Mouse (Mus musculus): ENCODE measurements around the gene 4930402H24Rik. TPM values are rescaled to one million over a fixed set of nuclear protein-coding genes. Genes with fewer than 3 reads are reported as not detected.
"Not testable (repeated sequence)": the region's sequence is repeated elsewhere in the genome, so short reads cannot be mapped to it uniquely, and the experiment has no call there.

Gene 4930402H24Rik
- total and polyA plus RNA-seq, 3 experiments, result 6.1 to 6.2 TPM; not detected in 1

GRCm38 (mm10) chr2:130828668-130829067 is 77.5 kb downstream of the 4930402H24Rik start:
- Histone ChIP-seq H3K79me2 (ENCODE audit: control insufficient read depth, insufficient read depth, low read length, poor library complexity) (no peaks in the 10 kb centered on the region; the same call in 1 of the 2 replicates), H3K36me3 (ENCODE audit: control insufficient read depth in 1 of 2, insufficient read depth in 2 of 2, low read length in 2 of 2) (peaks cover 0 to 9% of the 10 kb centered on the region in 2 experiments; a peak in 2 of 4 replicates), H3K9ac (ENCODE audit: control insufficient read depth, low read depth, low read length, poor library complexity, severe bottlenecking) (no peak overlapping the region), H3K9me3 (replicated peaks; ENCODE audit: insufficient read depth, low read length) (no peaks in the 10 kb centered on the region), H3K27me3 (ENCODE audit: control insufficient read depth in 1 of 2, insufficient read depth in 2 of 2, low read length in 2 of 2) (no peaks in the 10 kb centered on the region), H3K27ac (ENCODE audit: control insufficient read depth, low read depth, low read length) (no peak overlapping the region), H3K4me1 (ENCODE audit: control insufficient read depth in 1 of 2, insufficient read depth in 2 of 2, low read length in 2 of 2) (peaks cover 0 to 8% of the 10 kb centered on the region in 2 experiments; a peak in 3 of 4 replicates), H3K4me3 (ENCODE audit: control insufficient read depth in 1 of 2, insufficient read depth in 1 of 2, low read depth in 2 of 2, low read length in 2 of 2) (no peak overlapping the region)
- DNase-seq (ENCODE audit: low read depth, low spot score), result no peak
- TF ChIP-seq NRF1 (IDR thresholded peaks at IDR 0.05; ENCODE audit: insufficient read depth, low read depth, low read length, poor library complexity, severe bottlenecking) (no peak), TBP (IDR thresholded peaks at IDR 0.05; ENCODE audit: low read depth, low read length) (no peak), USF1 (IDR thresholded peaks at IDR 0.05; ENCODE audit: low read depth, low read length) (no peak), RAD21 (IDR thresholded peaks at IDR 0.05; ENCODE audit: low read depth, low read length) (no peak), MEF2A (IDR thresholded peaks at IDR 0.05; ENCODE audit: extremely low read depth, insufficient replicate concordance, low read depth, low read length, poor library complexity, severe bottlenecking) (no peak)

GRCm38 (mm10) chr2:130828066-130828465 is 78.1 kb downstream of the 4930402H24Rik start:
- not testable (repeated sequence) for DNase-seq (ENCODE audit: low read depth, low spot score); H3K4me1 ChIP-seq (ENCODE audit: control insufficient read depth in 1 of 2, insufficient read depth in 2 of 2, low read length in 2 of 2); H3K9me3 ChIP-seq (replicated peaks; ENCODE audit: insufficient read depth, low read length); H3K9ac ChIP-seq (ENCODE audit: control insufficient read depth, low read depth, low read length, poor library complexity, severe bottlenecking); H3K27ac ChIP-seq (ENCODE audit: control insufficient read depth, low read depth, low read length); H3K79me2 ChIP-seq (ENCODE audit: control insufficient read depth, insufficient read depth, low read length, poor library complexity); H3K36me3 ChIP-seq (ENCODE audit: control insufficient read depth in 1 of 2, insufficient read depth in 2 of 2, low read length in 2 of 2); H3K27me3 ChIP-seq (ENCODE audit: control insufficient read depth in 1 of 2, insufficient read depth in 2 of 2, low read length in 2 of 2); H3K4me3 ChIP-seq (ENCODE audit: control insufficient read depth in 1 of 2, insufficient read depth in 1 of 2, low read depth in 2 of 2, low read length in 2 of 2)

DNA sequence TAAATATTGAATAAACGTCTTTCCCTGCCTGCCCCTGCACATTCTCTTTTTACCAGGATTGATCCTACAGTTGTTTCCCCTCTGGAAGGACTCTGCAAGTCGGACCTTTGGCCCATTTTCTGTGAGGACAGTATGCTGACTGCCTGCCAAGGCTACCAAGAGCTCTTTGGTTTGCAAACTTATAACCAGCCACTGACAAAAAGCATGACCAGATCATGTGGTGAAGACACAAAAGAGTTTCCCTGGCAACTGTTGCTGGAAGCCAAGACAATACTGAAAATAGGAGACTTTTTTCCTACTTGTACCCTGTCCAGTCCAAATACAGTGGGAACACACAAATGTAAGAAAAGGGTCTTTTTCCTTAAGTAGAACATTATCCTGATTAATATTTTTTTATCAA is 78.8 kb downstream of the 4930402H24Rik start:
- Histone ChIP-seq H3K9me3 (replicated peaks; ENCODE audit: insufficient read depth, low read length) (no peaks in the 10 kb centered on the region), H3K4me1 (ENCODE audit: control insufficient read depth in 1 of 2, insufficient read depth in 2 of 2, low read length in 2 of 2) (peaks cover 0 to 5% of the 10 kb centered on the region in 2 experiments; a peak in 2 of 4 replicates), H3K27ac (ENCODE audit: control insufficient read depth, low read depth, low read length) (no peak overlapping the region), H3K27me3 (ENCODE audit: control insufficient read depth in 1 of 2, insufficient read depth in 2 of 2, low read length in 2 of 2) (no peaks in the 10 kb centered on the region), H3K9ac (ENCODE audit: control insufficient read depth, low read depth, low read length, poor library complexity, severe bottlenecking) (no peak overlapping the region), H3K4me3 (ENCODE audit: control insufficient read depth in 1 of 2, insufficient read depth in 1 of 2, low read depth in 2 of 2, low read length in 2 of 2) (no peak overlapping the region), H3K79me2 (ENCODE audit: control insufficient read depth, insufficient read depth, low read length, poor library complexity) (no peaks in the 10 kb centered on the region), H3K36me3 (ENCODE audit: control insufficient read depth in 1 of 2, insufficient read depth in 2 of 2, low read length in 2 of 2) (peaks cover 0 to 5% of the 10 kb centered on the region in 2 experiments; a peak in 2 of 4 replicates)
- no peak for DNase-seq (ENCODE audit: low read depth, low spot score)
- TF ChIP-seq USF1 (IDR thresholded peaks at IDR 0.05; ENCODE audit: low read depth, low read length) (no peak), MYC (IDR thresholded peaks at IDR 0.05; ENCODE audit: low read depth, low read length) (no peak), NRF1 (IDR thresholded peaks at IDR 0.05; ENCODE audit: insufficient read depth, low read depth, low read length, poor library complexity, severe bottlenecking) (no peak), MAFK (IDR thresholded peaks at IDR 0.05; ENCODE audit: borderline replicate concordance, low read depth, low read length) (no peak), SIN3A (IDR thresholded peaks at IDR 0.05; ENCODE audit: low read length) (no peak), GABPA (IDR thresholded peaks at IDR 0.05; ENCODE audit: low read depth, low read length) (no peak), TAL1 (IDR thresholded peaks at IDR 0.05; ENCODE audit: low read length) (no peak), CTCF (IDR thresholded peaks at IDR 0.05 in 2 of 3, conservative IDR thresholded peaks at IDR 0.05 in 1 of 3; ENCODE audit: control insufficient read depth in 1 of 3, insufficient read depth in 1 of 3, low read depth in 2 of 3, low read length in 3 of 3, poor library complexity in 1 of 3, severe bottlenecking in 1 of 3) (no peak), SMC3 (IDR thresholded peaks at IDR 0.05; ENCODE audit: low read depth, low read length) (no peak), MYB (IDR thresholded peaks at IDR 0.05; ENCODE audit: low read depth, low read length) (no peak), MAZ (IDR thresholded peaks at IDR 0.05; ENCODE audit: low read depth, low read length) (no peak), RAD21 (IDR thresholded peaks at IDR 0.05; ENCODE audit: low read depth, low read length) (no peak)
